Mouse (Mus musculus): ENCODE data around the gene Scyl2.

DNA sequence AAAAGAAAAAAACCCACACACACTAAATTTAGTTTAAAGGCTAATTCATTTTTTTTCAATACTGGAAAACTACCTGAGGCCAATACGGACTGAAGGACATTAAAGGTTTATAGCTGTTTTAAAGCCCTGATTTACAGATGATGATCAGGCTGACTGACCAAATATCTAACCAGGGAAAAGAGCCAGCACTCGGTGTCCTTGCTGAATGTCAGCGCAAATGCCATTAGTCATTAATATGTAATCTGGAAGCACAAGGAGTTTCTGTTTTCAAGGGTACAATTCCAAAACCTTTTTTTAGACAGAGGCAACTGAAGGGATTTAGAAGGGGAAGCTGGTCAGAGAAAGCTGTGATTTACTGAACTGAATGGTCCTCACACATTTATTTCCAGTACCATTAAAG, 34.7 kb upstream of the Scyl2 start:
- TF ChIP-seq EP300 (IDR thresholded peaks at IDR 0.05; ENCODE audit: low read length) (no peak), CTCF (conservative IDR thresholded peaks at IDR 0.05 in 1 of 2, IDR thresholded peaks at IDR 0.05 in 1 of 2; ENCODE audit: low read depth in 2 of 2, low read length in 2 of 2) (no peak), ZC3H11A (IDR thresholded peaks at IDR 0.05; ENCODE audit: low read depth, low read length) (no peak), USF2 (conservative IDR thresholded peaks at IDR 0.05; ENCODE audit: low read depth, low read length) (no peak), POLR2A (IDR thresholded peaks at IDR 0.05; ENCODE audit: low read depth, low read length) (no peak), E2F4 (IDR thresholded peaks at IDR 0.05; ENCODE audit: insufficient replicate concordance, low read depth, low read length) (no peak), ZNF384 (IDR thresholded peaks at IDR 0.05; ENCODE audit: low read depth, low read length) (no peak), KAT2A (IDR thresholded peaks at IDR 0.05; ENCODE audit: insufficient replicate concordance, low read length) (no peak), SMC3 (IDR thresholded peaks at IDR 0.05; ENCODE audit: low read depth, low read length) (no peak), MAZ (IDR thresholded peaks at IDR 0.05; ENCODE audit: low read depth, low read length) (no peak), GABPA (IDR thresholded peaks at IDR 0.05; ENCODE audit: insufficient replicate concordance, low read depth, low read length) (no peak)
